In the genomic region with DNA sequence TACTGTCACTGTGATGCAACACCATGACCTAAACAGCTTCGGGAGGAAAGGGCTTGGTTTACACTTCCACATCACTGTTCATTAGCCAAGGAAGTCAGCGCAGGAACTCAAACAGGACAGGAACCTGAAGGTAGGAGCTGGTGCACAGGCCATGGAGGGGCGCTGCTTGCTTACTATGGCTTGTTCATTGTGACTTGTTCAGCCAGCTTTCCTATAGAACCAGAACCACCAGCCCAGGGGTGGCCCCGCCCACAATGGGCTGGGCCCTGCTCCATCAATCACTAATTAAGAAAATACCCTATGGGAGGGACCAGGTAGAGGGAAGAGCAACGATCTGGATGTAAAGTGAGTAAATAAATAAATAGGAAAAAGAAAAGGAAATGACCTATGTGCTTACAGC, we compare ENCODE assay signal across 11 mouse cellular contexts. TPM values are rescaled to one million over a fixed set of nuclear protein-coding genes. Genes with fewer than 3 reads are reported as not detected.
DNase-seq lines count a peak whose midpoint lies in the region; ATAC-seq and TF ChIP-seq lines count a peak whose summit lies in the region.
"Had no signal": no experiment of that assay in that cellular context is flagged by ENCODE, and none has a peak within 500 bp of the region (broad histone marks: within the 10 kb centered on the region; RNA-seq: fewer than 3 reads in every experiment).

No protein-coding gene starts in this region.

- no peaks in the 10 kb centered on the region for H3K36me3 ChIP-seq in heart, embryonic 11.5 days (ENCODE audit: control insufficient read depth, insufficient read depth, low read length)
- H3K36me3 ChIP-seq in E14TG2a.4 (ENCODE audit: insufficient read depth, low read length): no peaks in the 10 kb centered on the region
- no peaks in the 10 kb centered on the region for H3K36me3 ChIP-seq in limb, embryonic 10.5 days
- H3K36me3 ChIP-seq: heart, embryonic 15.5 days; midbrain, embryonic 13.5 days had no signal

- H3K27me3 ChIP-seq in heart, embryonic 11.5 days (ENCODE audit: control insufficient read depth, insufficient read depth, low read length): no peaks in the 10 kb centered on the region
- peaks cover 10% of the 10 kb centered on the region for H3K27me3 ChIP-seq in E14TG2a.4 (ENCODE audit: insufficient read depth, low read length)
- H3K27me3 ChIP-seq in limb, embryonic 10.5 days (ENCODE audit: low read depth, poor library complexity, severe bottlenecking): peaks cover 18% of the 10 kb centered on the region
- H3K27me3 ChIP-seq: heart, embryonic 15.5 days had no signal

- H3K9me3 ChIP-seq in heart, embryonic 11.5 days (replicated peaks; ENCODE audit: control insufficient read depth, low read length): no peaks in the 10 kb centered on the region
- H3K9me3 ChIP-seq in E14TG2a.4 (ENCODE audit: low read length): no peaks in the 10 kb centered on the region
- no peaks in the 10 kb centered on the region for H3K9me3 ChIP-seq in limb, embryonic 10.5 days (replicated peaks)
- H3K9me3 ChIP-seq: heart, embryonic 15.5 days; midbrain, embryonic 13.5 days had no signal

- no peak overlapping the region for H3K9ac ChIP-seq in heart, embryonic 11.5 days (ENCODE audit: low read depth, low read length)
- H3K9ac ChIP-seq: heart, embryonic 15.5 days; midbrain, embryonic 13.5 days had no signal

- no peak overlapping the region for H3K4me3 ChIP-seq in heart, embryonic 11.5 days (ENCODE audit: low read depth, low read length)
- H3K4me3 ChIP-seq in E14TG2a.4 (replicated peaks; ENCODE audit: low read length): peak overlapping the region; percentile 54
- 0 out of 2 replicates have a peak overlapping the region, but pooled peaks have one; percentile 1 for H3K4me3 ChIP-seq in limb, embryonic 10.5 days
- H3K4me3 ChIP-seq: heart, embryonic 15.5 days; midbrain, embryonic 13.5 days had no signal

- ATAC-seq in heart, embryonic 11.5 days (replicated peaks; ENCODE audit: insufficient number of reproducible peaks, low FRiP score, low TSS enrichment): no peak
- ATAC-seq: midbrain, embryonic 13.5 days had no signal

- DNase-seq in heart, adult 18-20 months: no peak
- peak; percentile 83 for DNase-seq in ZHBTc4 (ENCODE audit: low read depth, low spot score)
- no peak for DNase-seq in limb, embryonic 10.5 days (ENCODE audit: low spot score)
- DNase-seq in Muller cell, postnatal 12 days (ENCODE audit: inconsistent ontology term): no peak
- DNase-seq in frontal cortex, postnatal 14 days (ENCODE audit: low spot score in 2 of 2): no peak
- no peak for DNase-seq in frontal cortex, adult 2 months (ENCODE audit: extremely low spot score in 1 of 2, low spot score in 1 of 2)
- DNase-seq: thymus, adult 18-20 months had no signal

- no peak overlapping the region for H3K27ac ChIP-seq in heart, embryonic 11.5 days (ENCODE audit: low read depth, low read length)
- no peak overlapping the region for H3K27ac ChIP-seq in limb, embryonic 10.5 days
- H3K27ac ChIP-seq: heart, embryonic 15.5 days; midbrain, embryonic 13.5 days had no signal

- H3K4me1 ChIP-seq in heart, embryonic 11.5 days (ENCODE audit: control insufficient read depth, insufficient read depth, low read length): peaks cover 6% of the 10 kb centered on the region; the same call in 1 of the 2 replicates
- H3K4me1 ChIP-seq in E14TG2a.4 (replicated peaks; ENCODE audit: low read depth, low read length): peaks cover 29% of the 10 kb centered on the region
- peaks cover 20% of the 10 kb centered on the region for H3K4me1 ChIP-seq in limb, embryonic 10.5 days

- 18% methylated on average over 5 of the region's 5 CpGs for WGBS in heart, embryonic 11.5 days (ENCODE audit: insufficient replicate concordance)
- 24% methylated on average over 5 of the region's 5 CpGs for WGBS in limb, embryonic 10.5 days

- peak overlapping the region; percentile 36 for H3K4me2 ChIP-seq in heart, embryonic 11.5 days
- H3K4me2 ChIP-seq: heart, embryonic 15.5 days; midbrain, embryonic 13.5 days had no signal

- no peak for TF ChIP-seq CTCF in E14TG2a.4 (conservative IDR thresholded peaks at IDR 0.05; ENCODE audit: low read length)

RNA-seq across cellular contexts. Expression of a gene that starts 2.4 kb away (rescaled TPM):
- polyA plus RNA-seq in heart, embryonic 11.5 days (2014; fragmentation: Nextera tagmentation; extraction: Ambion mirVana): 17.9 and 25.0 TPM in 2 replicates
- total RNA-seq in heart, adult 18-20 months (2021): 10 to 100 TPM; 18.9 to 21.4 TPM
- 23.6 and 31.7 TPM in 2 replicates for polyA plus RNA-seq in limb, embryonic 10.5 days (2016; fragmentation: Nextera tagmentation; extraction: Ambion mirVana)
- polyA plus RNA-seq in frontal cortex, adult 2 months (2012; rRNA removed): 18.2 and 21.0 TPM in 2 replicates

RNA-seq across cellular contexts. Expression of a gene that starts 3.9 kb away (rescaled TPM):
- polyA plus RNA-seq in heart, embryonic 11.5 days (2014; fragmentation: Nextera tagmentation; extraction: Ambion mirVana): 3.6 and 3.8 TPM in 2 replicates
- total RNA-seq in heart, adult 18-20 months (2021): 1 to 10 TPM; 3.3 to 3.5 TPM
- 0.68 and 0.72 TPM in 2 replicates for polyA plus RNA-seq in limb, embryonic 10.5 days (2016; fragmentation: Nextera tagmentation; extraction: Ambion mirVana)
- polyA plus RNA-seq in frontal cortex, adult 2 months (2012; rRNA removed): 28.1 and 29.7 TPM in 2 replicates

RNA-seq across cellular contexts. Expression of a gene that starts 35.2 kb away (rescaled TPM):
- polyA plus RNA-seq in heart, embryonic 11.5 days (2014; fragmentation: Nextera tagmentation; extraction: Ambion mirVana): 36.0 and 37.6 TPM in 2 replicates
- 10 to 100 TPM; 32.5 to 35.2 TPM for total RNA-seq in heart, adult 18-20 months (2021)
- polyA plus RNA-seq in limb, embryonic 10.5 days (2016; fragmentation: Nextera tagmentation; extraction: Ambion mirVana): 28.1 and 34.6 TPM in 2 replicates
- 74.6 and 83.2 TPM in 2 replicates for polyA plus RNA-seq in frontal cortex, adult 2 months (2012; rRNA removed)
